ENCODE assay signal across 30 mouse cellular contexts in the genomic region with DNA sequence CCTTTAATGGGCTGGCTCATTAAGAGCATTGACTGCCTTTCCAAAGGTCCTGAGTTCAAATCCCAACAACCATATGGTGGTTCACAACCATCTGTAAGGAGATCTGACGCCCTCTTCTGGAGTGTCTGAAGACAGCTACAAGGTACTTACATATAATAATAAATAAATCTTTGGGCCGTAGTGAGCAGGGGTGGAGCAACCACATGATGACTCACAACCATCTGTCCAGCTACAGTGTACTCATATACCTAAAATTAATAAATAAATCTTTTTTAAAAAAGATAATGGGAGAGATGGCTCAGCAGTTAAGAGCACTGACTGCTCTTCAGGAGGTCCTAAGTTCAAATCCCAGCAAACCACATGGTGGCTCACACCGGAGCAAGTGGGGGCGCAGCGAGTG. TPM values are rescaled to one million over a fixed set of nuclear protein-coding genes. Genes with fewer than 3 reads are reported as not detected.
"Had no signal": no experiment of that assay in that cellular context is flagged by ENCODE, and none has a peak within 500 bp of the region (broad histone marks: within the 10 kb centered on the region; RNA-seq: fewer than 3 reads in every experiment).

No protein-coding gene starts in this region.

- DNase-seq: cerebellum, adult 9-10 months; cerebellum, adult 9-11 months; cerebellum, postnatal 10 days; cerebellum, postnatal 14 days; cerebellum, postnatal 25 days; cerebellum, postnatal 36 days; embryo, embryonic 11 days; gastrocnemius, adult 2 months; gastrocnemius, postnatal 10 days; gastrocnemius, postnatal 14 days; gastrocnemius, postnatal 25 days; gastrocnemius, postnatal 36 days; heart, adult 18-20 months; heart, adult 2 months had no signal

- H3K9me3 ChIP-seq: embryonic facial prominence, embryonic 10.5 days; embryonic facial prominence, embryonic 12.5 days; embryonic facial prominence, embryonic 13.5 days; embryonic facial prominence, embryonic 15.5 days; forebrain, embryonic 10.5 days; forebrain, embryonic 12.5 days; forebrain, embryonic 13.5 days; forebrain, embryonic 15.5 days; heart, embryonic 10.5 days had no signal

- H3K9ac ChIP-seq: embryonic facial prominence, embryonic 12.5 days; embryonic facial prominence, embryonic 13.5 days; embryonic facial prominence, embryonic 15.5 days; forebrain, embryonic 12.5 days; forebrain, embryonic 13.5 days; forebrain, embryonic 15.5 days had no signal

- H3K36me3 ChIP-seq: embryonic facial prominence, embryonic 10.5 days; embryonic facial prominence, embryonic 12.5 days; embryonic facial prominence, embryonic 13.5 days; embryonic facial prominence, embryonic 15.5 days; forebrain, embryonic 10.5 days; forebrain, embryonic 12.5 days; forebrain, embryonic 15.5 days; heart, embryonic 10.5 days had no signal

- H3K4me2 ChIP-seq: embryonic facial prominence, embryonic 12.5 days; embryonic facial prominence, embryonic 13.5 days; embryonic facial prominence, embryonic 15.5 days; forebrain, embryonic 12.5 days; forebrain, embryonic 13.5 days; forebrain, embryonic 15.5 days had no signal

- H3K4me1 ChIP-seq: embryonic facial prominence, embryonic 10.5 days; embryonic facial prominence, embryonic 12.5 days; forebrain, embryonic 10.5 days; forebrain, embryonic 12.5 days; forebrain, embryonic 13.5 days; forebrain, embryonic 15.5 days had no signal

- H3K4me3 ChIP-seq: embryonic facial prominence, embryonic 10.5 days; embryonic facial prominence, embryonic 12.5 days; embryonic facial prominence, embryonic 13.5 days; embryonic facial prominence, embryonic 15.5 days; erythroblast, embryonic 14.5 days; forebrain, embryonic 10.5 days; forebrain, embryonic 12.5 days; forebrain, embryonic 13.5 days; forebrain, embryonic 15.5 days; gastrocnemius, adult 2 months; heart, adult 2 months; heart, embryonic 10.5 days had no signal

- H3K27ac ChIP-seq: embryonic facial prominence, embryonic 10.5 days; embryonic facial prominence, embryonic 12.5 days; embryonic facial prominence, embryonic 13.5 days; embryonic facial prominence, embryonic 15.5 days; forebrain, embryonic 10.5 days; forebrain, embryonic 12.5 days; forebrain, embryonic 13.5 days; forebrain, embryonic 15.5 days; gastrocnemius, adult 2 months; heart, adult 2 months; heart, embryonic 10.5 days had no signal

- ATAC-seq: forebrain, embryonic 13.5 days; forebrain, embryonic 14.5 days; forebrain, embryonic 15.5 days; forebrain, embryonic 16.5 days had no signal

RNA-seq across cellular contexts. Expression of a gene that starts 35.9 kb away (rescaled TPM):
- total RNA-seq: gastrocnemius, adult 18-20 months; gastrocnemius, adult 2 months; gastrocnemius, adult 8-10 months; gastrocnemius, postnatal 25 days; gastrocnemius, postnatal 36 days; granulocyte monocyte progenitor cell, adult 5-6 weeks; heart, adult 18-20 months; heart, adult 2 months; heart, adult 8-10 months had no signal
- polyA plus RNA-seq: erythroblast, embryonic 14.5 days; heart, adult 2 months had no signal
